Mouse (Mus musculus) frontal cortex, postnatal 36 days (tissue): Measurements from ENCODE around the gene Ppdpf.

ENCODE experiments used
- DNase-seq, 2 experiments: peaks; one replicate each; pipeline ENCODE4 v3.0.0; 2022; ENCODE audit warnings: low spot score in 2 of 2

Gene Ppdpf

DNA sequence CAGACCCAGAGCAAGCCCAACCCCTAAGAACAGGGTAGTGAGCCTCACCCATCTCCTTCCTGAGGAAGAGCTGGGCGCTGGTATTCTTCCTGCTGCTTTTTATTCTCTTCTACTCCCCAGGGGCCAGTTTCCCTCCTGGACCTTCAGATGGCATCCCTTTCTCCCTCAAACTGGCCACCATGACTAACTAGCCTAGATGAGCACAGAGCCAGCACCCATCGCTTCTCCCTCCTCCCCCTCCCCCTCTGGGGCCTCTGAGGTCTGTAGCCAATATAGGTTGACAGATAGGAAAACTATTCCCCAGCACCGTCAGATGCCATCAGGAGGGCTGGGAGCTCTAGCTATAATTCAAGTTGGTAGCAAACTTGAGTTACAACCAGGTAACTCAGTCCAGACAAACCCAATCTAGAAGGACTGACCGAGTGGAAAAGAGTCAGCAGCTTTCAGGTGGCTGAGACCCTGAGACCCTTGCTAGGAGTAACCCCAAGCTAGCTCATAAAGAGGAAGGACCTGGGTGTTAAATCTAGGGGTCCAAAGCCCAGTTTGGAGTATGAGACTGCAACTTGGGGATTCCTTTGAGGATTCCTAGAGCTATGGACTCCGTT is 31.9 kb downstream of the Ppdpf start:
- DNase-seq = no peak

DNA sequence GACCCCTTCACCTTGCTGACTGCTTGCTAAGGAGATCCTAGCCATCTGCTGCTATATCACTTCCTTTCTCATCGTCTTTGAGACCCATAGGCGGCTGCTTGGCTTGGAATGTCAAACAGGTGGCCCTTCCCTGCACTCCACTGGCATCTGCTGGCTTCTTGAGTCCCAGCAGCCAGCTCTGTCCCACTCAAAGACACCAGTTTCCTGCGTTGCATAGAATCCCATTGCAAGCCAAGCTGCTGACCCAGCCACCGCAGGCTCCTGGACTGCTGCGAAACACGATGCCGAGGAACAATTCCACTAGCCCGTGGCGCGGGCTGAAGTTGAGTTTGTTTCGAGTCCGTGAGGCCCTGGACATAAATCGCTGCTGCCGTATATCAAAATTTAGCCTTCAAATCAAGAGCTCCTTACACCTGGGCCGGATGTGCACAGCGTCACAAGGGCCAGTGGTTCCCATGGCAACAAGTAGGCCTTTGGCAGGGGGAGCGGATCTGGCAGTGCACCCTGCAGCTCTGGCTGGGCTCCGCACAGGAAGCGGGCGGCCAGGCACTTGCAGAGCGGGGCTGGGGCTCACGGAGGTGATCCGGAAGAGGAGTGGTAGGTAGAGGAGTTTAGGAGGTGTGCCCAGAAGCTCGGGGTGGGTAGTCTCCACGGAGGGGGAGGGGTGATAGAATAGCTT is 32.6 kb downstream of the Ppdpf start, which contains the start of gene Fndc11:
TSS of gene Fndc11 (plus strand) at position 476 of the 679 bp plus-strand sequence.
- peak; percentile 28 to 44 for DNase-seq

DNA sequence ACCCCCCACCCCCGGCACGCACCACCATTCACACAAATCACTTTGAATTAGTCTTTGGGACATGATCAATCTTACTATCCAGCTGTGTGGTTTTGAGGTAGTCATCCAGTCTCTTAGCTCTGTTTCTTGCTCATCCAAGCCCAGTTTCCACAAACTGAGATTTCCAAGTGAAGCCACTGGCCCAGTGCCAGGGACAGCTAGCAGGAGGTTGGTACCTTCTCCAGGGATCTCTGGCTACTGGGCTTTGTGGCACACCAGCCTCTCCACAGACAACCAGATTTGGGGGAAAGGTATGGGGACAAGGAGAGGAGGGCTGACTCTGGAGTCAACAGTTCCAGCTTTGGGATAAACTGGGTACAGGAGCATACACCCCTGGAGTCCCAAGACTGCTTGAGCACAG is 33.3 kb downstream of the Ppdpf start:
- DNase-seq = no peak

DNA sequence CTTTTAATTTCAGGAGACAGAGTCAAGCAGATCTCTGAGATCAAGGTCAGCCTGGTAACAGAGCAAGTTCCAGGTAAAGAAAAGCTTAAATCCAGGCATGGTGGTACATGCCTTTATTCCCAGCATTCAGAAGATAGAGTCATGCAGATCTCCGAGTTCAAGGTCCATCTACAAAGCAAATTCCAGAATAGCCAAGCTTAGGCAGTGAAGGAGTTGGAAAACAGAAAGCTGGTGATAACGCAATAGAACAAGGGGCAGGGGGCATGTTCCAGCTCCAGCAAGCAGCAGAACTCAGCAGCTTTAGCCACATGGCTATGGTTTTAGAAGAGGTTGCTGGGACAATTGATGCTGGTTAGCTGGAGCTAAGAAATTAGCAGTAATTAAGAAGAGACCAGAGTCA is 37.9 kb downstream of the Ppdpf start:
- no peak for DNase-seq

DNA sequence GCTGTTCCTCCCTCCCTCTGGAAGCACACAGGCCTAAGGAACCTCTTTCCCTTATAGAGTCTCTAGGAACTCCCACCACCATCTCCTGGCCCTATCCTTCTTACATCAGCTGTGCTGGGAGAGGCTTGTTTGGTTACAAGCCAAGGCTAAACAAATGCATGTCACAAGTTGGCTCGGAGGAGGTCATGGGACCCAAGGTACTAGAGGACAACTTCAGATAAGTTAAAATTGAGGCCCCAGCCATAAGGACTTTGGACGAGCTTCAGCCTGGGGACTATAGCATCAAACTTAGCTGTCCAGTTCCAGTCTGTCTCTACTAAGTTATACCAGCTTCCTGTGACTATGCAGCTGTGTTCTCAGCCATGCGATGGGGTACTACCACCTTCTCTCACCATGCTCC is 40.1 kb downstream of the Ppdpf start:
- no peak for DNase-seq

DNA sequence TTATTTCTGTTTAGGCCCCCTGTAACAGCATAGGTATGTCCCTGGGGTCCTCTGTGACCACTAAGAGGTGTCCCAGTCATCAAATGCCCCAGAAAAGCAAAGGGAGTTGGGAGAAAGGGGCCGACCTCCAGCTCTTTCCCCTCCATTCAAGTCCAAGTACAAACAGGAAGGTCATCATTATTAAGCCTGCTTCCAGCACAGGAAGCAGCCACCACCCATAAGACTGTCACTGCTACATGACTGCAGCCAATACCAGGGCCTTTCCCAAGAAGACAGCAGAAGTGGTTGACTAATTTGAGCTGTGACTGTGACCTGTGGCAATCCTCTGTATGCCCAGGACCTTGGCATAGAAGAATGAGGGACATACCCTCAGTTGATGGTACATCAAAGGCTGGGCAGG is 41.3 kb downstream of the Ppdpf start:
- DNase-seq = no peak

DNA sequence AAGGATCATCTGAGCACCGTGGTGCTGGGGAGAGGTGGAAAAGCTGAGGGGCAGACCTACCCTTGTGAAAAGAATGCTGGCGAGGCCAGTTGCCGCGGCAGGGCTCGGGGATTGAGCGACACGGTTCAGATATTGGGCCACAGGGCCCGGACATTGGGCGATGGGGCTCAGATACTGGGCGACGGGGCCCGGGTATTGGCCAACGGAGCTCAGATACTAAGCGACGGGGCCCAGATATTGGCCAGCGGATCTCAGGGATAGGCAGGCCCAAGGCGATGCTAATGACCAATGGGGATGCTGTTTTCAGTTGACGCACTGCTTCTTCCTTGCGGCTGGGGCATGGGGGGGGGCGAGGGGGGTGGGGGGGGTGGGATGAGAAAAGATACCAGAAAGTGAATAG is 44.1 kb downstream of the Ppdpf start:
- no peak for DNase-seq

DNA sequence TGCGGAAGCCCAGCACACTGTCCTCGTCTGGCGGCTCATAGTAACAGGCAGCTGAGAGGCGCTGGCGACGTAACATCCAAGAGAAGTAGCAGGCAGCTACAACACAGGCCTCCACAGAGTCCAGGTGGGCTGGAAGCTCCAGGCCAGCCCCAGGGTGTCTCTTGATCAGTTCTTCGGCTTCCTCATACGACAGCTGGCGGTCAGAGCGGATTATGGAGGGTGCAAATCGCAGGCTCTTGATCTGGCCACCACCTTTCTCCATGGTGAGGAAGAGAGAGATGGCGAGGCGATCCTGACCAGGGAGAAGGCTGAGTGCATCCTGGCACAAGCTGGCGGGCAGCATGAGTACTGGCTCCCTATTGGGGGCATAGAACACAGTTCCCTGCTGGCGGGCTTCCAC is 46.4 kb downstream of the Ppdpf start:
- DNase-seq = no peak

DNA sequence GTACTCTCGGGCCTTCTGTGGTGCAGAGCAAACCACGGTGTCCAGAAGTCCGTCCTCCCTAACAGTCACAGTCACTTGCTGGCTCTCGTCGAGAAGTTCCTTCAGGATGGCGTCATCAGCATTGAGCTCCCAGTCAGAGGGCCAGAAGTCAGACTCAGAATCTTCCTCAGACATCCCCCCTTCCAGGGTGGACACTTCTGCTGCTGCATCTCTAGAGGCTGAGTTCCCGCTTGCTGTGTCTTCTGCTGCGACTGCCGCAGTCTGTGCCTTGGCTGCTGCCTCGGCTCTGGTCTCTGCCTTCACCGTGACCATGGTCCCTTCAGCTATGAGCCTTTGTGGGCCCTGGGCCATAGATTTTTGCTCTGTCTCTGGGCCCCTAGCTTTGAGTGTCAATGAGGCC is 47.6 kb downstream of the Ppdpf start:
- no peak for DNase-seq

DNA sequence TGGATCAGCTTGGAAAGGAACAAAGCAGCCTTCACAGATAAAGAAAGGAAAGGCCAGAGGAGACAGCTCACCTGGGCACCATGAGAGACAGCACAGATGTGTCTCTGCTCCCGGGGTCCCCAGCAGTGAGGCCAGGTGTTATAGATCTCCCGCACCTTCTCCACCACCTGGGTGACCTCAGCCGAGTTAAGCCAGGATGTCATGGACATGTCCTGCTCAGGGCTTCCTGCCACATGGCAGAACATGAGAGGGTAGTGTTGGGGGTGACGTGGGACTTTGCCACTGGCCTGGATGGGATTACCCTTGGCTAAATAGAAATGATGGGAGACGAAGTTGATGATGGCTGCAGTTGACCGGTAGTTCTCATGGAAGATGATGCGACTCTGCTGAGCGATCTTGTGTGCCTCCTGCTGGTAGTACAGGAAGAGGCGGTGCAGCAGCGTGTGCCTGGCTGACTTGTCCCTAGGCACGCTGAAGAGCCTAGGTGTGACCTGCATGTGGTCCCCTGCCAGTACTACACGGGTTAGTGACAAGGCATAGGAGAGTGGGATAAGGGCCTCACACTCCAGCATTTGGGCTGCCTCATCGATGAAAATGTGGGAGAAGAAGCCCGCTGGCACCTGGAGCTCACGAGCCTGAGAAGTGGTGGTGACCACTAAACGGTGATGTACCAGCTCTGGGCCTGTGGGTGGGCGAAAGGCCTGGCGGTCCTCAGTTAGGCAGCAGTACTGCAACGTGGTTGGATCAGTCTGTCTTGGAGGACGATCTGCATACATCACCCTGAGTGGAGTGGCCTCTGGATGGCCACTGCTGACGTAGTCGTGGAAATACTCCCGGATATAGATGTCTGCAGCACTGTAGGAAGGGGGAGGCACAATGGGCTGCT is 48.9 kb downstream of the Ppdpf start:
- DNase-seq = no peak

DNA sequence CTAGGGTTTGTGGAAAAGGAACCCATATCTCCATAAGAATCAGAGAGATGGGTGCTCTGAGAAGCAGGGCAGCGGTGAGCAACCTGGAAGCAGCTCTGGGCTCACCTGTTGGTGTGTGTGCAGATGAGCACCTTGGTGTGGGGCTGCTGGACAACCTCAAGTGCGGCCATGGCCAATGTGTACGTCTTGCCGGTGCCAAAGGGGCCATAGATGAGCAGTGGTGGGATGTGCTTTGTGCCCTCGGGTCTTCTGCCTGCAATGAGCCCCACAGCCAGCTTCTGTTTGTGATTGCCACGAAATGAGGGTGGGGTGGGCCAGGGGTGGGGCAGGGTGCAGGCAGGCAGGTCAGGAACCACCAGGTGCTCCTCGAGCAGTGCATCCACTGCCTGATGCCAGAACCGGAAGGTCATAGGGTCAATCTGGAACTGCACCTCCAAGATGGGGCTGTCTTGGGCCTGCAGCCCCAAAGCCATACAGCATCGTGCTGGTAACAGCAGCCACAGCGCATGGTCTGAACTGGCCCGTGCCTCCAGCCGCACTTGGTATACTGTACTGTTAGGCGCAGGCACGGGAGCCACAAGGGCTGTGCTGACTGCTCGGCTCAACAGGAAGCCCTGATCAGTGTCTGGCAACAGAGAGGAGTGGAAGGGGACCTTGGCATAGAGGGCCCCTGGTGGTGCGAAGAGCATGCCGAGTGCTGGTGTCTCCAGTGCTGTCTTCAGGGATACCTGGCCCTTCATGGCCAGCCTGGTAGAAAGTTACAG is 50.4 kb downstream of the Ppdpf start:
- DNase-seq = no peak

DNA sequence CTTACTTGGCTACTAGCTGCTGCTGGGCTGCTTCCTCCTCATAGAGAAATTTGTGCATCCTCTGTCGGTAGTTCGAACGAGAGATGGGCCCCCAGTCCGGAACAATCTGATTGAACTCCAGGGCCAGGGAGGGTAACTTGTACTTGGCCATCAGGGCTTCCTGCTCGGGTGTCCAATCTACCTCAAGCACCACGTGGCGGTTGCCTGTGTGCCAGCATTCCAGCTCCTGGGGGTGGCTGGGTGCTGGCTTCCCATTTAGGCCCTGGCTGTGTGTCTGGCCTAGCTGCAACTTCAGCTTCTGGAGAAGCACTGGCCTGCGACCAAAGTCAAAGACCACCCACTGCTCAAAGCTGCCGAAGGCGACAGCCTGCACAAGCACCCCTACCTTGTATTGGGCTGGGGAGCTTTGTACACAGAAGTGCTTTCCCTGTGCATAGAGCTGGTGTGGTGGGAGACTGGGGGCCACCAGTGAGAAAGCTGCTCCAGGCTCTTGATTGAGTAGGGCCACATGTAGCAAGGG is 51.1 kb downstream of the Ppdpf start:
- DNase-seq = no peak
